Mouse (Mus musculus): ENCODE measurements at regions not wholly inside any gene's neighbourhood (a gene's known extent, or its start where the extent isn't known, plus 50 kb on each side); places are given as distances from the start of the nearest gene placed in this dataset.

DNA sequence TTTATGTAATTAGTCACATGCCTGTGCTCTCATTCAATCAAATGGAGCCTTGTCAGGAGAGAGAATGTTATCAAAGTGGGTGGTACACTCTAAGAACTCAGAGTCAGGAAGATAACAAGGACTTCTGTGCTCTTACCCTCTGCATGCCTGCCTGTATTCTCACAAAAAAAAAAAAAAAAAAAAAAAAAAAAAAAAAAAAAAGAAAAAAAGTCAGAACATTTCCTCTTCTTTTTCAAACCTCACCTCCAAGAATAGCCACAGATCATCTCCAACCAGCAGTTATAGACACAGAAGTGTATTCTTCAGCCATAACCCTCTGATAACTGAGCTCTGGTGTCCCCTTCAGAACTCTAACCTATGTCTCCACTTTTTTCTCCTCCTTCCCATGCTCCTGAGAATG, 77.5 kb downstream of the Abo start:
- no peak for ATAC-seq (replicated peaks; ENCODE audit: poor library complexity)

DNA sequence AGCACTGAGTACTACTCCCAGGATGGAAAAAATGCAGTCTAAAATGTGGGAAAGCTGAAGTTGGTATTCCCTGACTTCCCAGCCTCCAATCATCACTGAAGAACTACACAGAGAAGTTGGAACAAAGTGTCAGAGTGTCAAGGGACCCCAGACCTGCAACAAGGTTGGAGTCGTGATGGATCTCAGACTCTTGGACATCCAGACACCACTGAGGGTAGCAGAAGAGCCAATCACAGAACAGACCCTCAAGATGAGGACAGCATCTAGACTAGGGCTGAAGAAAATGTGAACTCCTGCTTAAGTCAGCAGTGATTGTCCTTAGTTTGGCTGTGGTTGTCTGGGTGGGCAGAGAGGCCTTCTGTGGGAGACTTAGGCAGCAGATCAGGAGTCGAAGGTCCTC, 87.8 kb downstream of the Abo start:
- ATAC-seq (replicated peaks; ENCODE audit: poor library complexity), result no peak

- no peak for ATAC-seq (replicated peaks; ENCODE audit: poor library complexity)
Observed at GRCm38 (mm10) chr2:26753357-26753756, 82.3 kb upstream of the Lcn4 start.

GRCm38 (mm10) chr2:26751916-26752315, 80.8 kb upstream of the Lcn4 start:
- no peak for ATAC-seq (replicated peaks; ENCODE audit: poor library complexity)

DNA sequence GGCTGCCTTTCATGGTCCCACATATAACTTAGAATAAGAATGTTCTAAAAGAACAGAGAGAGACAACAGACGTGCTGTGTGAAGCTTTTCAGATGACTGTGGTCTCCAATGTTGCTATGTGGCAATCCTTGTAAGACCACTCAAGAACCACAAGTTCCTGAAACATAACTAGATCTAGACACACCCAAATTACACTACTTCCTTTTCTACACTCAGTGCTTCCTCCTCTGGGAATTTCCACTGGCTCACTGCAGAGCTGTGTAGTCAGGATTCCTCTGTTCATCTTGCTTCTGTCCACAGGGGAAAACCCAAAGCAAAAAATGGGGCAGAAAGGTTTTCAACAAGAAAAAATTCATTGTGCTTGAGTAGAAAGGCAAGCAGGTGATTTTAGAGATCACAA, 73.3 kb upstream of the Lcn4 start:
- ATAC-seq (replicated peaks; ENCODE audit: poor library complexity), result peak; percentile 88

- no peak for ATAC-seq (replicated peaks; ENCODE audit: poor library complexity)
Observed at GRCm38 (mm10) chr2:26738926-26739325, 67.8 kb upstream of the Lcn4 start.

- ATAC-seq (replicated peaks; ENCODE audit: poor library complexity), result peak; percentile 73
Observed at GRCm38 (mm10) chr2:26737725-26738124, 66.6 kb upstream of the Lcn4 start.
